Mouse (Mus musculus): ENCODE measurements around the gene Rnf8.

The Rnf8 gene

DNA sequence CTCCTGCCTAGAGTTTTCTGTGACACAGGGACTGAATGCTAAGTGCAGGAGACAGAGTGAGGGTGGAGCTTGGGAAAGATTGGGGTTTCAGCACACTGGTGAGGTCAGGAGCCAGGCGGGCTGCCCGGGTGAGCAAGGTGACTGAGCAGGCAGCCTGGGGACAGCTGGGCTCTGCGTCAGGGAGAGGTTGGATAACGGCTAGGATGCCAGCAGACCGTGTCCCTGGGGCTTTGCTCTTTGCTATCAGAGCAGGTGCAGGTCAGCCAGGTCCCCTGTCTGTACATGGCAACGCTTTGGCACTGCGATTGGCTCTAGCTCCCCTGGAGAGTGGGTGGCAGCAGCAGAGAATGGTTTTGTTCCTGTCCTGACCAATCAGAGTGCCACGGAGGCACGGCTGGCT lies 12.7 kb downstream of the Rnf8 start:
- DNase-seq (ENCODE audit: low spot score in 2 of 2), result no peak

DNA sequence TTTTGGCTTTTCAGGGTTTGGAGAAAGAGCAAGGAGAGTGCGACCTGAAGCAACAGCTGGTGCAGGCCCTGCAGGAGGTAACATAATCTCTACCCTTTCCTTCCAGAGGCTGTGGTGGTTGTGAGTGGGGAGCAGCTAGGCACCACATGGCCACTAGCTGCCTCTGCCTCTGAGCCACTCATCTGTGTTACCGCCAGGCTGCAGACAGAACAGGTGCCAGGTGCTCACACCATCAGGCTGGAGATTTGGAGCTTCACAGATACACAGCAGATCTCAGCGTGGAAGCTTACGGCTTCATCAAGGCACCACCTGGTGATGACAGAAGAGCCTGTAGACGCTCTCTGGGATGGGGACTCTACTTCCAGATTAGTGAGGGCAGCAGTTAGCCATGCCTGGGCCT lies 14.4 kb downstream of the Rnf8 start:
- no peak for DNase-seq (ENCODE audit: low spot score in 2 of 2)

DNA sequence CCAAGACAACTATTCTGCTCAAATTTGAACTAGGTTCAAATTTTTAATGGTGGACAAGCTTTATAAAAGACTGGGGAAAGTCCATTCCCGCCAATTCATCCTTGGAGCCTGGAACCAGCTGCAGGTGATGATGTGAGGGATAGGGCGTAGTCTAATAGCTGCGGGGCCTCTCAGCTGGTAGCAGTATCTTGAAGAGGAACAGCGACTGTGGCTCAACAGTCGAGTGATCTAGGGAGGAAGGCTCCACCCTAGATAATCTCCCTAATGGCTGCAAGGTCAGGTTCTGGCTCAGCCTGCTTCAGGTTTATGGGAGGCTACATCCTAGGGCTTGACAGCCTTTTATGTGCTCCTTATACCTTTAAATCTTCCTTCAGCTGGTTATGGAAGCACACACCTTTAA lies 15.0 kb downstream of the Rnf8 start:
- DNase-seq (ENCODE audit: low spot score in 2 of 2), result no peak

DNA sequence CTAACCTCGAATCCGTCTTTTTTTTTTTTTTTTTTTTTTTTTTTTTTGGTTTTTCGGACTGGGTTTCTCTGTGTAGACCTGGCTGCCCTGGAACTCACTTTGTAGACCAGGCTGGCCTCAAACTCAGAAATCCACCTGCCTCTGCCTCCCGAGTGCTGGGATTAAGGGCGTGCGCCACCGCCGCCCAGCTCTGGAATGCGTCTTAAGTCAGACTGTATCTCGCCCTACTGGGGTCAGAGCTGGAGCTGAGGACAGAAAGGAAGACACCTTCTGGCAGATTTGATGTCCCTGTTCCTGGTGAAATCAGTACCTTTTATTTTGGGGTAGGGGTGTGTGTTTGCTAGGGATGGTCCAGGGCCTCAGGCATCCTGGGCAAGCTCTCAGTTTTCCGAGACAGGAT lies 17.7 kb downstream of the Rnf8 start:
- DNase-seq (ENCODE audit: low spot score in 2 of 2), result no peak

DNA sequence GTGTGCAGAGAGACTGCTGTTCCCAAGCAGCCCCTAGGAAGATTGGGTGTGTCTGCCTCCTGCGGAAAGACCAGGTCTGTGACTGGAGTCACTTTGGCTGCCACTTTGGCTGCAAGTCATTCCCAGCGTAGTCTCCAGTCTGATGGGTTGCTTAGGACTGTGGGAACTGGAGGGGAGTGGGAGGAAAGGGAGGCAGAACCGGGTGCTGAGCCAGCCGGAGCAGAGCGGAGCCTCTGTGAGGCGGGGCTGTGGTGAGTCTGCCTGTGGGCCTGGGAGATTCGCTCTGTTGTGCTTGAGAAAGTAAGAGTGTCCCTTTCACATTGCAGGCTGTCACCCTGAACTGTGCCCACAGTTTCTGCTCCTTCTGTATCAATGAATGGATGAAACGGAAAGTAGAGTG lies 20.9 kb downstream of the Rnf8 start:
- no peak for DNase-seq (ENCODE audit: low spot score in 2 of 2)

DNA sequence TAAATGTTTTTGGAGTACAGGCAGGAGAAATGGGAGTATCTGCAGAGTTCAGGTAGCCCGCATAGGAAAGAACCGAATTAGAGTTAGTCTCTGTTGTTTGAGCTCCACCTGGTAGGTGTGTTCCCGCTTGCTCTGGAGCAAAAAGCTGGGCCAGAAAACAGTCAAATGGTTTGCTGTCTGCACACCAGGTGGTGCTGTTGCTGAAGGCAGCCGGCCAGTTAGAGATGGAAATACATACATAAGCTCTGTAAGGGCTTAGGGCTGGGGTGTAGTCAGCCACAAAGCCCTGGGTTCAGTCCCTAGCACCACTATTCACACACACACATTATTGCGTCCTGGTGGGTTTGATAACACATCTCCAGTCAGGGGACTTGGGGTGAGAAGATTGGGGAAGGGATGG lies 21.5 kb downstream of the Rnf8 start:
- no peak for DNase-seq (ENCODE audit: low spot score in 2 of 2)

DNA sequence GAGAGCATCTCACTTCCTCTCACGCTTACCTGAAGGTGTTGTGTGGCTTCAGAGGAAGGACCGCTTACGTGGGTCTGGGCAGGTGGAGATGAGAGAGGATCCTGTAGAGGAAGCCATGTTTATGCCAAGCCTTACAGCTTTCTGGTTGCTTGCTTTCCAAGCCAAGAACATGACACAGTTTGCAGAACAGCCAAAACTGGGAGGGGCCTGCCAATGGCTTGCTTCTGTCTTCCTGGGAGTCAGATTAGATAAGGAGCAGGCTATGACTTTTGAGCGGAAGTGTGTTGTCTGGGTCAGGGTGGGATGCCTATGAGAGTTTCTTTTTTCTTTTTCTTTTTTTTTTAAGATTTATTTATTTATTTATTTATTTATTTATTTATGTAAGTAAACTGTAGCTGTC lies 22.8 kb downstream of the Rnf8 start:
- DNase-seq (ENCODE audit: low spot score in 2 of 2), result no peak

DNA sequence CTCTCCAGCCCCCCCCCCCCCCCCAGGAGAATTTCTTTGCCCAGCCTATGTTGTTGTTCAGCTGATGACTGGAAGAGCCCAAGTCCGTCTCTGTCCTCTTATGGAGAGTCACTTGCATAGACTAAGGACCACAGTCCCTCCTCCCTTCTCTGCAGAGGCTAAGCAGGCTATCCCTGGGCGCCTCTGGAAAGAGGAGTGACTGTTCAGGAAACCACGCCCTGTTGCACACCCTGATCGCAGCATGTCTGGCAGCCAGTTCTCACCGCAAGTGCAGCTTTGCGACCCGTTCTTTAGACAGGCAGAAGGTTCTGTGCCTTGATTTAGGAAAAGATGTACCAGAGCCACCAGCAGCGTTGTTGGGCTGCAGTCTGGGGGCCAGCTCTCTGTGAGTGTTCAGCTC lies 23.3 kb downstream of the Rnf8 start:
- DNase-seq (ENCODE audit: low spot score in 2 of 2), result peak; percentile 27 to 34

DNA sequence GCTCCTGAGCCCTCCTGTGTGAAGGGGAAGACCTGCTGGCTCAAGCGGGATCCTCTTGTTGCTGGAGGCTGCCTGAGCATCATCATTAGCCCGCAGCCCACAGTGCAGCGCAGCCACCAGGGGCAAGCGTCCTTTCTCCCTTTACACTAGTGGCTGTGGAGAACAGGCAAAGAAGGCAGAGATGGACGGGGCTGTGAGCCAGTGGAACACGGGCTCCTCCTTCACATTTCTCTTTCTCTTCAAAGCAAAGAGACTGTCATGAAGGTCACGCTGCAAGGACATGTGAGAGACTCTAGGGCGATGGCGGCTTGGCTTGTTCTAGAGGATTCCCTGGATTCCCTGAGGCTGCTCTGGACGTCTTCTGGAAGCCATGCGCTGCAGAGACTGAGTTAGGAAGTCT lies 26.4 kb downstream of the Rnf8 start:
- DNase-seq (ENCODE audit: low spot score in 2 of 2), result no peak

DNA sequence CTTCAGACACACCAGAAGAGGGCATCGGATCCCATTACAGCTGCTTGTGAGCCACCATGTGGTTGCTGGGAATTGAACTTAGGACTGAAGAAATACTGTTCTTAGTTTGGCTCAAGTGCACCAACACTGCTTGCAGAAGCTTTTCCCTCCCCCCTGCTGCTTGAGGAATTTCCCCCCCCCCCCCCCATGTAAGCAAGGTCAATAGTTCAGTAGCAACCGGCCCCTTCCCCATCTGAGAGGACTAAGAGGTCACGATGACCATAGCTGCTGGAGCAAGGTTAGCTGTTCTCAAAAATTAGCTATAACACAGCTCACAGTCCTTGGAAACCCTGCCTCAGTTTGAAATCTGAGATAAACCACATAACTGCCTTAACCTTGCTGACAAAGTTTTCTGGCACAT lies 27.6 kb downstream of the Rnf8 start:
- no peak for DNase-seq (ENCODE audit: low spot score in 2 of 2)

DNA sequence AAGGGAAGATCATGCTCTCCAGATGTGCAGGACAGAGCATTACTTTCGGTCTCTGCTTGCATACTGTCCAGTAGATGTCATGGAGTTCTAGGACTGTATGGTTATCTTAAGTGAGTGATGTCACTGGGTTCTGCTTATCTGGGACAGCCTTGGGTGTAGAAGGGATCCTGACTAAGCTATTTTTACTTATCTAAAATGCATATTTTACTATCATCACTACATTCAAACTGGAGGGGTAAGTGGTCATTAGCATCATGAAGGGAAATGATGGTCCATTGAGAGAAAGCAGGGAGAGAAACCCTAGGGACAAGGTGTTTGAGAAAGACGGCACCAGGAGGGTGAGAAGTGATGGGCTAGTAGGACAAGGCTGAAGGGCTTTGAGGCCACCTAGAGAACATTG lies 43.7 kb downstream of the Rnf8 start:
- DNase-seq (ENCODE audit: low spot score in 2 of 2), result no peak

DNA sequence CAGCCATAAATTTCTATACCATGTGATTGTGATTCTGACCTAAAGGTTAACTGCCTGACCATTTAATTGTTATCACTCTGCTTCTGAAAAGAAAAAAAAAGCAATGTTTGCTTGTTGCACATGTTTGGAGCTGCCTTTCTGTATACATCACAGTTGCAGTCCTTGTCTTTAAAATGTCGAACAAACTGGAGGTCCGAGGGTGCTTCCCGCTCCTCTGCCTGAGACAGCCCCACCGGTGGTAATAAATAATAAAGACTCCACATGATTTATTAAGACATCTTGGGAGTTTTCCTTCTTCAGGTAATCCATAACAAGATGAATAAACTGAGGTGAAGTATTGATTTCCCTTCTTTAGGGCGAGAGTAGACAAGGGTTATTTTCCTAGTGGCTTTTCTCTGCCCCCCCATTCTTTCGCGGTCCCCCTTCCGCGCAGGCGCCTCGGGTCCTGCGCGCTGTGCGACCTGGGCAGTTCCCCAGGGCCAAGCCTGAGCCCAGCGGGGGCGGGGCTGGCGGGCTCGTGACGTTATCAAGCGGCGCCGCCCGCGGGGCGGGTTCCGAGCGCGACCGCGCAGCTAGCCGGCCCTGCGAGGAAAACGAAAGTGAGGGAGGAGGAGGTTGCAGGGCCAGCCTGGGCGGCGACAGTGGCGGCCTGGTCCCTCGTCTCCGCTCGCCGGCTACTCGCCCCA lies 45.6 kb downstream of the Rnf8 start, which contains the start of gene Cmtr1:
Gene Cmtr1 (plus strand): TSS at position 520 of the 686 bp plus-strand sequence.
- peak; percentile 97 for DNase-seq (ENCODE audit: low spot score in 2 of 2)

DNA sequence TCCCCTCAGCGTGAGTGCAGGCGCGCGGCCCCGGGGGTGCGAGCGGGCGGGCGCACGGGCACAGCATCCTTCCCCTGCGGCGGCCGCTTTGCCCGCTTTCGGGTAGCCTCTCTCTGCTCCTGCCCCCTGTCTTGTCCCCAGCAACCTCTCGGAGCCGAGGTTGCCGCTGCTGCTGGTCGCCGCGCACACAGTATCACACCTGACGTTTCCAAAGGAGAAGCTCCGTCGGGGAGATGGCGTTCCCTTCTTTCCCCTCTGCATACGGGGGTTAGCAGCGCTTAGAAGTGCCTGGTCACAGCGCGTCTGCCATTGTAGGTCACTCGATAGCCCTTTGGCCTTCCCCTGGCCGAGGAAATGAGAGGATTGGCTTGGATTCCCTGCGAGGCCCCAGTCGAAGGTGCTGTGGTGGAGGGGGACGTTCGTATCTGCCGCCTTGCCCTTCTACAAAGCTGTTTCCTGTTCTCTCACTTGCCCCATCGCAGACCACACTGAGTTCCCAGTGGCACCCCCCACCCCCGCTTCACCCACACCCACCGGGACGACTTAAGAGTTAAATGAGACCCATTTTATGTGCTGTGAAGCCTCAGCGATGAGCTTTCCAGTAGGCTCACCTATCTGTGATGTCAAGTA lies 46.3 kb downstream of the Rnf8 start:
- DNase-seq (ENCODE audit: low spot score in 2 of 2), result peak in 1 of 2 experiments; percentile 36

DNA sequence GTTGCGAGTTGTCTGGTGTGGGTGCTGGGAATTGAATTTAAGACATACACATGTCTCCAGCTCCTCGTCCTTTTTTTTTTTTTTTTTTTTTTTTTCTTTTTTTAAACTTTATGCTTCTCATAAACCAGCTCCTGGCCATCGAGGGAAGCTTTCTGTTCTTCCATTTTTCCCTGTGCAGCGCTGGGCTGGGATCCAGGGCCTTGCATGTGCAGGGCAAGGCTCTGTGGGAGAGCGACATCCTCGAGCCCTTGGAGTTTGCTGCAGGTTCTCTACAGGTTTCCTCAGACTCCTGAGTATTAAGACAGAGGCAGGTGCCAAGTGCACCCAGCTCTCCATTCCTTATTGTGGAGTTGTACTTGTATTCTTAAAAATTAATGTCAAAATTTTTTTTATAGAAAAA lies 47.6 kb downstream of the Rnf8 start:
- no peak for DNase-seq (ENCODE audit: low spot score in 2 of 2)

DNA sequence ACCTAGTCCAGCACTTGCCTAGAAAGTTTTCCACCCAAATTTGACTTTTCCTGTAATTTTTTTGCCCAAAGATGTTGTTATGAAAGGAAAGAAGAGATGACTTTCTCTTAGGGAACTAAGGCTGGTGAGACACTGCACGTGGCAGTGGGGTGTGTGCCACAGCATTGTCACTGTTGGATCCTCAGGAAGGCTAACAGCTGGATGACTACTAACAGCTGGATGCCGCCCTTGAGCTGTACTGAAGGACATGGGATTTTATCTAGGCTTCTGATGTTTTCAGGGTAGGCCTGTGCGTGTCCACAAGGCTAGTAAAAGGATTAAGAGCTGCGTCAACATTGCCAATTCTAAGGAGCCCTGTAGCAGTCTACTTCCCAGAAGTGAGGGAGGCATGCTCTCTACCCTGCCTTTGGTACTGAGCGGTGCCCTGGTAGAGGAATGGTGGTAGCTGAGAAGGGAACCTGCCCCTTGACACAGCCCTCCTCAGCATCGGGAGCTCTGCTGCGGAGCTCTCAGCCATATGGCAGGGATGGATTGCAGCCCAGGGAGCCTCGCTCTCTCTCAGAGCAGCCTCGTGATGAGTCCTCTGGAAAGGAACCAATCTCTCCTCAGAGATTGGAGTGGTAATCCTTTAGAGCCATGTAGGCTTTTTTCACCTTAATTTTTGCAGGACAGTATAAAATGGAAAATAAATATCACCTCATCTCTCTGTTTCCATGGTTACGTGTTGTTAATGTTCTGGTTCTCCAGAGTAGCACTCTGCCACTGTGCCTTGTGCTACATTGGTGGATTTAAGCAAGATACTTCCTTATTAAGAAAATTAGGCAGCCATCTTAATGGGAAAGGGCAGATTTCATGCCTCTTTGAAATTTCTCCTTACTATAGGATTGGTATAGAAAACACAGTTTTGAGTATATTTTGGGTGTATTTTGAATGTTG lies 53.7 kb downstream of the Rnf8 start:
- DNase-seq (ENCODE audit: low spot score in 2 of 2), result no peak

DNA sequence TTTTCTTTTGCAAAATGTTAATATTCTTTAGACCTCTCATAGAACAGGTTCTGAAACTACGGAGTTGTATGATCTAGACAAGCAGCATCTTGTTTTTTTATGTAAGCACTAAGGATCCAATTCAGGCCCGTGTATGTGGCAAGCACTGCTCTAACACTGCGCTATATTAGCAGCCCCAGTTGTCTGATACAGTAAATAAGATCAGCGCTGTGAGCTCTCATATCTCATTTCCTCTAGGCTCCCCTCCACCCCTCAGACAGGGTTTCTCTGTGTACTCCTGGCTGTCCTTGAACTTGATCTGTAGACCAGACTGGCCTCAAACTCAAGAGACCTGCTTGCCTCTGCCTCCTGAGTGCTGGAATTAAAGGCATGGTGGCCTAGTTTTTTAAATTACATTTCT lies 54.4 kb downstream of the Rnf8 start:
- DNase-seq (ENCODE audit: low spot score in 2 of 2), result no peak

DNA sequence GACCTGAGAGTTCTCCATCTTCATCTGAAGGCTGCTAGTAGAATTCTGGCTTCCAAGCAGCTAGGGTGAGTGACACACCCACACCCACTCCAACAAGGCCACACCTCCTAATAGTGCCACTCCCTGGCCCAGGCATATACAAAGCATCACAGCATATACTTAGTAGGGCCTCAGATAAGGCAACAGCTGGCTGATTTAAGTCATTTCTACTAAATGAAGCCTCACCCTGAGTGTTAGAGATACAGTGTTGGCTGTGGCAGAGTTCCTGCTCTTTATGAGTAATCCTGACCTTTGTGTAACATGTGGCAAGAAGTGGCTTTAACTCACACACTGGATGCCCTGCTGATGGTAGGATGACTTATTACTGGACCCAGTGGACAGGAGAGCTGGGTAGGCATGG lies 55.3 kb downstream of the Rnf8 start:
- DNase-seq (ENCODE audit: low spot score in 2 of 2), result no peak

DNA sequence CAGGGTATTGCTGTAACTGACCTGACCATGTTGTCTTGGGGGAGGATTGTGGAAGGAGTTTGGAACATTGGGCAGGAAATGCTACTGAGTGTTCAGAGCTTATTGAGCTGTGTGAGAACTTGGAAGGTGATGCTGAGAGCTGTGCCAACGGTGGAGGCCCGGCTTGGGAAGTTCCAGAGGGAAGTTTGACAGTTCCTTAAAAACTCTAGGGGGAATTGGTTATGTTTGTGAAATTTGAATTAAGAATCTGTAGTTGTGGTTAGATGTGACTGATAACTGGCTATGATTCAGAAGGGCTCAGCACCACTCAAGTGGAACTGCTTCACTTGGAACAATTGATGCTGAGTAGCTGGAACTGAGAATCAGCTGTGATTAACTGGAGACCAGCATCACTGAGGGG lies 56.4 kb downstream of the Rnf8 start:
- DNase-seq (ENCODE audit: low spot score in 2 of 2), result no peak

DNA sequence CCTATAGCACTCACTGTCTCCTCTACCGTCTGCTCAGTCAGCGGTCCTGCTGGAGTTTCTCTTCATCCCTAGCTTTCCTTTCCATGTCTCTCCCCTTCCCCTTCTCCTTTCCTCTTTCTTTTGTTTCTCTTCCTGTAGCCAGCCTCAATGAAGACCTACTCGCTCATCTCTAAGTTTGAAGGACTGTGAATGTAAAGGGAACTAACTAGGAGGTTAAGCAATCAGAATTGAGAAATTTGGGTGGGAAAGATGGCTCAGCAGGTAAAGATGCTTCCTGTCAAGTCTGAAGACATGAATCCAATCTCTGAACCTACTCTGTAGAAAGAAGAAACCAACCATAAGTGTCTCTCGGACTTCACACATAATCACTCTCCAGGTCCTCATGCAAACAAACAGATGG lies 58.7 kb downstream of the Rnf8 start:
- DNase-seq (ENCODE audit: low spot score in 2 of 2), result no peak

DNA sequence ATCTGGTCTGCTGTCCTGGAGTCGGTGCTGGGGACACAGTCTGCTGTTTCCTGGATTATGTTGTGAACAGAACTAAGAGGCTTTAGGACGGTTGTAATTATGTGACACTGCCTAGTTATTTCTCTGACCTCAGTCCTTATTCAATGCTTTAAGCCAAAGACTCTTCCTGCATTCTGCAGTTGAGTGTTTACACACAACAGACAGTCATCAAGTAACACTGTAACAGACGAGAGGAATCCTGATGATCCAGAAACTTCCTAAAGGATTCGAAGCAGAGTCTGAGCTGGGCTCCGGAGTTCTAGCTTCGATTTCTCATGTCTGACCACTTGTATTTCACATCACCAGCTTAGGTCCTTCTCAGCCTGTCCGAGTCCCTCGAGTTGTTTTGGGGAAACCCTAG lies 63.9 kb downstream of the Rnf8 start:
- DNase-seq (ENCODE audit: low spot score in 2 of 2), result no peak

DNA sequence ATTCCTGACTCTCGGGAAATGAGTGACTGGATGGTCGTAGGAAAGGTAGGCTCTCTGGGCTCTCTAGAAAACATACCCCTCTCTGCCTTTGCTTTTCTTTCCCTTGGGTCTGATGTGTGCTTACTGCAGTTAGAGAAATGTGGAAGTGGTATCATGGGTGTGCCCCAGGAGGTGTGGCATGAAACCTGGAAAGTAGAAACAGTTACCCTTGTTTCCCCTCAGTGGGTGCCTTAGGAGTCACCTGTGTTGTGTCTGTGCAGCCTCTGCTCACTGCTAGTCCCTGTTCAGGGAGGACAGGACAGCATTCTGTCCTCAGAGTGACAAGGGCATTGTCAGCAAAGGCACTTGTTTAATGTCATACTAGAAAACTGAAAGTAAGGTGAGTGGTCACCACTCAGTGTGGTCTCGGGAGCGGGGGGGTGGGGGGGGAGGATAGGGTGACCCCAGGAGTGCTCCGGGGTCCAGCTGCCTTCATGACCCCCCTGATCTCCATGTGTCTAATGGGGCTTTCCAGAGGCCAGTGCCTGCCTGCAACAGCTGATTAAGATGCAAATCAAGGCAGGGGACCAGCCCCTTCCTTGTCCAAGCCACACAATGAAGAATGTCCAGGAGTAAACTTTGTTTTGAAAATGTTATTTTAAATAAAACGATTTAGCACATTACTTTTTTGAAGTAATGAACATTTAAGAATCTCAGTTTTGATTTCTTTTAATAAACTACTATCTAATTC lies 64.6 kb downstream of the Rnf8 start:
- DNase-seq (ENCODE audit: low spot score in 2 of 2), result no peak

DNA sequence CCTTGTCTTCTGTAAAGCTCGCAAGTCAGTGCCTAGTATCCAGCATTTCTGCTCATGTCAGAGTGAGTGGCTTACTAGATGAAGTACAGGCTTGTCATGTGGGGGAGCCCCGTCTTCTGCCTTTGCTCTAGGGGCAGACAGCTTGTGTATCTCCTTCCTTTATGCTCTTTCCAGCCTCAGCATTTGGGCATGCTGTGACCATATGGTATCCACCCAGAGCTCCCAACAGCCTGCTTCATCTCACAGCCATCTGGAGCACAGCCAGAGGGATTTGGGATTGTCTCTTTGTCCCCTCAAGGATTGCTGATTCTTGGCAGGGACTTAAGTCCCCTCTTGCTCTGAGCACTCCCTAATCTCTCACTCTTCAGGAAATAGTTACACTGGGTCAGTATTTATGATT lies 65.6 kb downstream of the Rnf8 start:
- DNase-seq (ENCODE audit: low spot score in 2 of 2), result no peak
